Mouse (Mus musculus) cerebellum, adult 9-11 months (tissue): ENCODE measurements around the gene Slc4a10.
"Not testable (repeated sequence)": the region's sequence is repeated elsewhere in the genome, so short reads cannot be mapped to it uniquely, and the experiment has no call there.

Source experiments
- DNase-seq: peaks from one replicate; pipeline ENCODE4 v3.0.0; 2022

Gene Slc4a10

GRCm38 (mm10) chr2:62046421-62046845 lies at the start of gene Slc4a10:
TSS of gene Slc4a10 (plus strand) at chr2:62046462.
- peak; percentile 84 for DNase-seq

DNA sequence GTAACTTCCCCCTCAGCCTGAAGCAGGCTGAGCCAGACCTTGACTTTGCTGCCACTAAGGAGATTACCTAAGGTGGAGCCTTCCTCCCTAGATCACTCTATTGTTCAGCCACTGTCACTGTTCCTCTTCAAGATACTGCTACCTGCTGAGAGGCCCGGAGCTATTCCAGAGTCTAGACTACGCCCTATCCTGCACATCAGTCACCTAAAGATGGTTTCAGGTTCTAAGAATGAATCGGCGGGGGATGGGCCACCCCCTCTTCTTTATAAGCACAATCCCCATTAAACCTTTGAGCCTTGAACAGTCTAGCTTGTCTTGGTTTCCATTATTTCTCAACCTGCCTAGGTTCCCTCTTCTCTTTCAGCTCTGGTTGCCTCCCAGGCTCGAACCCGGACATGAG lies 45.0 kb upstream of the Slc4a10 start:
- not testable (repeated sequence) for DNase-seq

GRCm38 (mm10) chr2:62018209-62018608 lies 28.1 kb upstream of the Slc4a10 start:
- no peak for DNase-seq

DNA sequence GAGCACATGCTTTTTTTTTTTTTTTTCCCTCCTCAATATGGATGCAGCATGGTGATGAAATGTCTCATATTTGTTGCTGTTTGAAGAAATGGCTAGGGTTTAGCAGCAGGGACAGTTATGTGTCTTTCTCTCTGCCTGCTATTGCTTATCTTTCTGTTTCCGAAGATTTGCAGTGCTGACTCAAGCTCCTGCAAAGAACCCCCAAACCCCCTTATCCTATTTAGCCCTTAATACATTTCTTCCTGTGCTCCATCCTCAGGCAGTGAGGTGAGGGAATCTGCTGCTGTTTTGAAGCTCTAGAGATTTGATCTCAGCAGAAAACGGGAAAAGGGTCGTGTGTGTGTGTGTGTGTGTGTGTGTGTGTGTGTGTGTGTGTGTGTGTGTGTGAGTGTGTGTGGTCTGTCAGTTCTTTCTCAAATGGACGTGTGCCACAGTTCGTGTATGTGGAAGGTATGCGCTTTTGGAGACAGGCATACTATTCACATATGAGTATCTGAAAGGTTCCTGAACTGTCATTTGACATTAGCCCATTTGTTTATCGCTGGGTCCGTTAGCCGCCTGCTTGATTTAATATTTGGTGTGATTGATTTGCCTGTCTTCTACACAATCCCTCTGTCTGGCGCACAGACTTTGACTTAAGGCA lies 720 bp downstream of the Slc4a10 start:
- DNase-seq, result no peak

DNA sequence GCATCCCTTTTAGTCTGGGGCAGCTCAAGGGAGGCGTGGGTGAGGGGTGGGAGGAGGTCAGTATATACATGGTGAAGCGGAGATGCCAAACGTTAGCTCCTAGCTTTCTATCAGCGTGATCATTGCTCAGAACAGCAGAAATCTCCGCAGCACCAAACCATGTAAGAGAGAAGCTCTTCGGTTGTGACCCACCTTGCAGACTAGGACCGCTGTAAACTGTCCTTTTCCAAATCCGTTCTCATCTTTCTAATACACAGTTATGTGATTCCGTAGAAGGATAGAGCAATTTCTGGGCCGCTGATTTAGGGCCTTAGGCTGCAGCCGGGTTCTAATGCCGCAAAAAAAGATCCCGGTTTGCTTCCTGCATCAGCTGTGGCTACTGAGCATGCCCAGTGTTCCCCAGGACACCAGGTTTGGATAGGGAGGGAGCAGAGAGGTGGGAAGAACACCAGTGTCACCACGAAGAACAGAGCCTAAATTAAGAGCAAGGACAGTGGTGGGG lies 1.3 kb downstream of the Slc4a10 start:
- DNase-seq, result peak; percentile 87

- peak; percentile 17 for DNase-seq
Observed at GRCm38 (mm10) chr2:62048116-62048515, 1.9 kb downstream of the Slc4a10 start.

- DNase-seq, result no peak
Observed at GRCm38 (mm10) chr2:62076512-62076911, 30.2 kb downstream of the Slc4a10 start.

DNA sequence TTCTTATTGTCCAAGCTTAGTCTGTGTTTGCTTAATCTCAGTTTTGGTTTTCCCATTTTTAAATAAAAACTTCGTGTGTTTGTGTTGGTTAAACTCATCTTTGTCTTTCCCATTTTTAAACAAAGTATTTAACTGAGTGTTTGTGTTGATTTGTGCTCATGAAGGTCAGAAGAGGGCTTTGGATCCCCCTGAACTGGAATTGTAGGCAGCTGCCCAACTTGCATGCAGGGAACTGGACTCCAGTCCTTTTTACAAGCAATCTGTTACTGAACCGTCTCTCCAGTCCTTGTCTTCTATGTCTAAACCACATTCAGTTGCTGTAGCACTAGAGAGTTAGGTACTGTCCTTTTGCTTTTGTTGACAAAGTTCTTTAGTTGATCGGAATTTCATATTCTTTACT lies 41.3 kb downstream of the Slc4a10 start:
- no peak for DNase-seq

GRCm38 (mm10) chr2:62088715-62089114 lies 42.5 kb downstream of the Slc4a10 start:
- DNase-seq, result no peak

DNA sequence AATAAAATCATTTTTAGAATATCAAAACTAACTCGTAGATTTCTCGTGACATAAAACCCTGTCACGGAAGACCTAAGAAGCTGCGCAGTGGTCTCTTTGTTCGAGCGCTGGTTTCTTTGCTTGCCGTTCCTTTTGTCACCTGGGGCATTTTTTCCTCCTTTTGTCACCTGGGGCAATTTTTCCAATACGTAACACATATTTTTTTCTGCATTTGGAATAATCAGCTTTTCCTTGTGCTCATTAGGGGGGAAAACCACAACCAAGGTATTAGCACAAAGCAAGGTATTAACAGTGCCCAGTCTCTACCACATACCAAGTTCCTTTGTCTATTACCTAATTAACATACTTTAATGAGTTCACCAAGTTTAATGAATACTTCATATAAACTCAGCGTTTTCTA lies 42.9 kb downstream of the Slc4a10 start:
- no peak for DNase-seq

DNA sequence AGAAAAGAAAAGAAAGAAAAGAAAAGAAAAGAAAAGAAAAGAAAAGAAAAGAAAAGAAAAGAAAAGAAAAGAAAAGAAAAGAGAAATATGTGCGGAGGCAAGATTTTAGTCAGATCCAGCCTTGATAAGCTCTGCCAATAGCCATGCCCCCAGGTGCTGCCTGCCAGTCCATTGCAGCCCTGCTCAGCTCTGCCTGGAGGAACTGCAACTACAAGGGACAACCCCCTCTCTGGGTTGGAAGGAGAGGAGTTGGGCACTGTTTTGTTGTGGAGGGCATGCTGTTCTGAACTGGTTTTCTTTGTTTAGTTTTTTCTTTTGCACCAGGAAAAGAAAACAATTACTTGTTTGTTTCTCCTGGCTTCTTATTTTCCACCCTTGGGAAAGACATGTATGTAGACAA lies 54.3 kb downstream of the Slc4a10 start:
- no peak for DNase-seq

GRCm38 (mm10) chr2:62115346-62115745 lies 69.1 kb downstream of the Slc4a10 start:
- no peak for DNase-seq

- DNase-seq, result no peak
Observed at GRCm38 (mm10) chr2:62129975-62130374, 83.7 kb downstream of the Slc4a10 start.

DNA sequence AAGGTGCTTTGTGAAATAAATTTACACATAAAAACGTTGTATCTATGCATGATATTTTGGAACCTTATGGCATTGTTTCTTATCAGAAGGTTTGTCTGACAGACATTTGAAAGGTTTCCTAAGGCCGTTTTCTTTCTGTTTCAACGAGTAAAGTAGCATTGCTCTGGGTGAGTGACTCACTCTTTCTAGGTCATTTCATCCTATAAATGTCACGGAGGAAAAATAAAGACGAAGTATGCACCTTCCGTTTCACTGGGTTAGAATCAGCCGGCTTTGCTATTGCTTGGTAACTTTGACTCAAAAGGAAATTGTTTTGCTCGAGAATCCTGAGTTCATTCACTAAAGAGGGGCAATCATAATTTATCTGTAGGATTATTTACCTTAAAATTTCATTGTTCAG lies 88.6 kb downstream of the Slc4a10 start:
- DNase-seq, result no peak

GRCm38 (mm10) chr2:62147636-62148035 lies 101.4 kb downstream of the Slc4a10 start:
- no peak for DNase-seq

DNA sequence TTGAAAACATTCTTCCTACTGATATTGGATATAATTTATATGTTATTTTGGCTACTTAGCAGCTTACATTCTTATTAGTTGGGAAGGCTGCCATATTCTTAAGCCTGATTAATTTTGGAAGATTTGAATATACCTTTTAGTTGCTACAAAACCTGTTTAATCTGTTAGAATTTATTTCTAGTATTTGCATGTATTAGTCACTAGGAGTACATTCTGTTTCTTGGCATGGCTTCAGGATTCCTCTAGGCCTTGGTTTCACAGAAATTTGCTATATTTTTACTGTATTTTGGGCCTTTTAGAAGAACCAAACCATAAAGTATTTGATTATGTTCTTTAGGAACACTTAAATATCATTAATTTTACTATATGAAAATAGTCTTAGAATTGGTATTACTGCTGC lies 103.2 kb downstream of the Slc4a10 start:
- no peak for DNase-seq

- DNase-seq, result no peak
Observed at GRCm38 (mm10) chr2:62150830-62151229, 104.6 kb downstream of the Slc4a10 start.

DNA sequence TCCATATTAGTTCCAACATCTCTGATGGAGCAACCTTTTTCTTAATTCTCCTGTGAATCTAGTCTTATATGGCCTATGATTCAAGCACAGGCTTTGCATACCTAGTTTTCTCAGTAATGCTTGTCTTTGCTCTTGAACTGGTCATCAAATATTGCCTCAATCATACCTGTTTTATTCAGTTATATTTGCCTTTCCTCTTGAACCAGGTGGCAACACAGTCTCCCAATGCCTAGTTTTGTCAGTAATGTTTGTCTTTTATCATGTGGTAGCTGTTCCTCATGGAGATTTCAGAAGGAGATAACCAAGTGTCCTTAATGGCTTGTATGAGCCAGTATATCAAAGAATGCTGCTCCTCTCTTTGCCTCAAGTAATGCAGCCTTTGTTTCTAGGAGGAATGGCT lies 163.8 kb downstream of the Slc4a10 start:
- DNase-seq, result no peak

GRCm38 (mm10) chr2:62211106-62211505 lies 164.8 kb downstream of the Slc4a10 start:
- DNase-seq, result peak; percentile 30

GRCm38 (mm10) chr2:62227563-62227962 lies 181.3 kb downstream of the Slc4a10 start:
- DNase-seq, result no peak

DNA sequence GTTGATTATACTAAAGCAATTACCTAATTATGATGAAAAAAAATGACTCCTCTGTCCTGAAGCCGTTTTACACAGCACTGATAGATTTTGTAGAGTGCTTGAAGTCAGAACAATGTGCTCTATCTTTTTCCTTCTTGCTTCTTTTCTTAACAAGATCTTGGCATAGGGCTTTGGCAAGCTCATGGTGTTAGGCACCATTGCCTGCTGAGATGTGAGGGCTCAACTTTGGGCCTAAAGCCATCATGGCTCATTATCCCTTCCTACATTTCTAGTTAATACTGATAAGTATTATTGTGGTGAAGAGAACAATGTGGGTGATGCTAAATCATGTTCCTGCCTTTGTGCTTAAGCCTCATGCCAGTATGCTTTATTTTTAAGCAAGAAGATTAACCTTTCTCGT lies 185.0 kb downstream of the Slc4a10 start:
- DNase-seq, result peak; percentile 12

- DNase-seq, result no peak
Observed at GRCm38 (mm10) chr2:62244167-62244566, 197.9 kb downstream of the Slc4a10 start.

- DNase-seq, result no peak
Observed at GRCm38 (mm10) chr2:62268467-62268866, 222.2 kb downstream of the Slc4a10 start.

- DNase-seq, result no peak
Observed at GRCm38 (mm10) chr2:62271840-62272239, 225.6 kb downstream of the Slc4a10 start.

DNA sequence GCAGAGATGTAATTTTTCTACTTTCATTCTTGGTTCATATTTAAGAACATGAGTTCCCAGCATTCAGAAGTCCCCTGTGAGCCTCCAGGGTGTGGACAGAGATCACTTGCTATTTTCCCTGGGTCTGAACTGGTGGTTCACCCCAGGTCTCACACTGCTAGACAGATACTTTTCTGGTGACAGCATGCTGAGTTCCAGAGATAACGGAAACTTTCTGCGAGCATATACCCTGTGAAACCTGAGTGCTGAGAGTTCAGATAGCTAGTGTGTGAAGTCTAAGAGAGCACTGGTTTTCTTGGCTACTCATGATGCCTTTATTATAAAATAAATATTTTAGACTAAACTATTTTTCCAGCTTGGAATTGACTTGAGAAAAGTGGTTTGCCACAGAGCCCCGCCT lies 232.5 kb downstream of the Slc4a10 start:
- no peak for DNase-seq
